Mouse (Mus musculus) lung, adult 2 months (tissue): ENCODE measurements around the gene Tnp2.

ENCODE experiments used
- CTCF ChIP-seq: fragments of 200-500 bp; IDR thresholded peaks from 2 replicates; pipeline ENCODE4 v1.5.1; 2011; ENCODE audit warnings: mild to moderate bottlenecking, low read length, control low read depth; ENCODE audit not compliant: insufficient read depth
- POLR2A ChIP-seq: fragments of 200-500 bp; IDR thresholded peaks from 2 replicates; pipeline ENCODE4 v1.6.1; 2011; ENCODE audit warnings: low read depth, mild to moderate bottlenecking, control low read depth, low read length, borderline replicate concordance; ENCODE audit errors: extremely low read depth

GRCm38 (mm10) chr16:10810376-10810775 lies 21.9 kb upstream of the Tnp2 start:
- TF ChIP-seq POLR2A: no peak
- TF ChIP-seq CTCF: no peak
